Mouse (Mus musculus) adrenal gland (tissue): ENCODE results near the gene Dll3.

Source experiments
- intact Hi-C: fragments of 180-260 bp; cut with DNase I; formaldehyde crosslinking; loops from one replicate; pipeline ENCODE4 v1.15.1; 2025

The Dll3 gene

GRCm38 (mm10) chr7:28311151-28311925 lies 9.3 kb upstream of the Dll3 start:
- intact Hi-C loops: no loop called here

GRCm38 (mm10) chr7:28309737-28310136 lies 7.7 kb upstream of the Dll3 start:
- intact Hi-C loops: no loop called here

GRCm38 (mm10) chr7:28306216-28306615 lies 4.2 kb upstream of the Dll3 start:
- intact Hi-C loops: no loop called here

- intact Hi-C loops: no loop called here
Measured at GRCm38 (mm10) chr7:28305641-28306040, 3.6 kb upstream of the Dll3 start.

- intact Hi-C loops: loop anchor here (2.0 kb wide), 1 partner anchor 150 kb away; no protein-coding TSS in a partner anchor
Measured at GRCm38 (mm10) chr7:28298837-28299625, 3.0 kb downstream of the Dll3 start.

GRCm38 (mm10) chr7:28294481-28294880 lies 7.6 kb downstream of the Dll3 start:
- intact Hi-C loops: no loop called here

- intact Hi-C loops: no loop called here
Measured at GRCm38 (mm10) chr7:28290638-28291590, 11.1 kb downstream of the Dll3 start, which contains the start of gene Selenov. TSS of gene Selenov (minus strand) at chr7:28291186.

- intact Hi-C loops: no loop called here
Measured at GRCm38 (mm10) chr7:28290165-28290564, 11.9 kb downstream of the Dll3 start.

- intact Hi-C loops: no loop called here
Measured at GRCm38 (mm10) chr7:28280630-28281029, 21.4 kb downstream of the Dll3 start.

GRCm38 (mm10) chr7:28278279-28278652 lies 23.8 kb downstream of the Dll3 start:
- intact Hi-C loops: no loop called here

GRCm38 (mm10) chr7:28277615-28278278 lies 24.3 kb downstream of the Dll3 start, which contains the start of gene Eid2b:
TSS of gene Eid2b (plus strand) at chr7:28277739.
- intact Hi-C loops: no loop called here

- intact Hi-C loops: no loop called here
Measured at GRCm38 (mm10) chr7:28277237-28277614, 24.8 kb downstream of the Dll3 start.

GRCm38 (mm10) chr7:28271761-28272160 lies 30.3 kb downstream of the Dll3 start:
- intact Hi-C loops: no loop called here

- intact Hi-C loops: no loop called here
Measured at GRCm38 (mm10) chr7:28269355-28269754, 32.7 kb downstream of the Dll3 start.

GRCm38 (mm10) chr7:28268576-28268975 lies 33.5 kb downstream of the Dll3 start:
- intact Hi-C loops: no loop called here

GRCm38 (mm10) chr7:28268042-28268531 lies 34.0 kb downstream of the Dll3 start:
- intact Hi-C loops: no loop called here

- intact Hi-C loops: no loop called here
Measured at GRCm38 (mm10) chr7:28267129-28268041, 34.7 kb downstream of the Dll3 start, which contains the start of gene Eid2. TSS of gene Eid2 (plus strand) at chr7:28267881.

GRCm38 (mm10) chr7:28265391-28265790 lies 36.6 kb downstream of the Dll3 start:
- intact Hi-C loops: no loop called here

- intact Hi-C loops: no loop called here
Measured at GRCm38 (mm10) chr7:28263786-28264185, 38.3 kb downstream of the Dll3 start.
